Mouse (Mus musculus) ES-E14 (cell line): ENCODE results near the gene Loxl1. TPM values are rescaled to one million over a fixed set of nuclear protein-coding genes. Genes with fewer than 3 reads are reported as not detected.

ENCODE experiments used
- DNase-seq: peaks from one replicate; pipeline ENCODE4 v3.0.0-alpha.2; 2013; ENCODE audit warnings: low read depth, low spot score
- H3K27ac ChIP-seq: 2 replicates; pipeline ENCODE4 v1.5.1; 2012; ENCODE audit warnings: low read depth, mild to moderate bottlenecking, low read length, moderate library complexity, mixed read lengths; ENCODE audit not compliant: poor library complexity, insufficient read depth, severe bottlenecking
- H3K36me3 ChIP-seq: 2 replicates; pipeline ENCODE4 v1.6.1; 2012; ENCODE audit warnings: mild to moderate bottlenecking, low read length, moderate library complexity, mixed read lengths; ENCODE audit not compliant: control insufficient read depth, poor library complexity, insufficient read depth, severe bottlenecking
- H3K4me1 ChIP-seq, 2 experiments: fragments of 150-350 bp in 1 of 2; sonication (generic) in 1 of 2; 2 replicates each; pipeline ENCODE4 v1.6.1; 2012; ENCODE audit warnings: low read length in 2 of 2, mild to moderate bottlenecking in 1 of 2, mixed read lengths in 1 of 2; ENCODE audit not compliant: control insufficient read depth in 2 of 2, insufficient read depth in 2 of 2, poor library complexity in 1 of 2
- H3K4me3 ChIP-seq, 2 experiments: fragments of 150-350 bp in 1 of 2; sonication (generic) in 1 of 2; 2 replicates each; pipeline ENCODE4 v1.5.1; 2012; ENCODE audit warnings: low read length in 2 of 2, low read depth in 1 of 2, mild to moderate bottlenecking in 1 of 2, mixed read lengths in 1 of 2; ENCODE audit not compliant: insufficient read depth in 1 of 2, poor library complexity in 1 of 2, severe bottlenecking in 1 of 2
- H3K9ac ChIP-seq: 2 replicates; pipeline ENCODE4 v1.6.1; 2012; ENCODE audit warnings: low read depth, mild to moderate bottlenecking, low read length, mixed read lengths; ENCODE audit not compliant: poor library complexity, insufficient read depth, severe bottlenecking
- H3K9me3 ChIP-seq: fragments of 150-350 bp; sonication (generic); 2 replicates; pipeline ENCODE4 v1.6.1; 2012; ENCODE audit warnings: low read depth, mild to moderate bottlenecking, low read length; ENCODE audit not compliant: control insufficient read depth, insufficient read depth
- CHD2 ChIP-seq: IDR thresholded peaks from 2 replicates; pipeline ENCODE4 v1.6.1; 2014; ENCODE audit warnings: mild to moderate bottlenecking, low read depth, low read length, inconsistent platforms
- HCFC1 ChIP-seq: IDR thresholded peaks from 2 replicates; pipeline ENCODE4 v1.6.1; 2012; ENCODE audit warnings: low read length, inconsistent platforms, borderline replicate concordance; ENCODE audit not compliant: insufficient read depth
- MAFK ChIP-seq: IDR thresholded peaks from 2 replicates; pipeline ENCODE4 v1.6.1; 2014; ENCODE audit warnings: mild to moderate bottlenecking, low read depth, low read length, inconsistent platforms; ENCODE audit not compliant: insufficient read depth
- ZC3H11A ChIP-seq: IDR thresholded peaks from 2 replicates; pipeline ENCODE4 v1.6.1; 2012; ENCODE audit warnings: low read depth, mild to moderate bottlenecking, inconsistent platforms, low read length, borderline replicate concordance
- ZNF384 ChIP-seq: IDR thresholded peaks from 2 replicates; pipeline ENCODE4 v1.6.1; 2012; ENCODE audit warnings: low read depth, low read length, inconsistent platforms
- in situ Hi-C, 2 experiments: fragments of 600-800 bp; cut with MboI; formaldehyde crosslinking; loops; one replicate each; pipeline ENCODE4 v1.15.1; 2025; ENCODE audit warnings: low sequenced_read_pairs in 2 of 2, inconsistent platforms in 1 of 2; ENCODE audit not compliant: unreplicated experiment in 2 of 2
- total RNA-seq: library from RNA; depleted of rRNA; stranded (reverse); fragments of 300-350 nt; gene quantifications from 2 replicates; pipeline ENCODE4 v1.2.3, GENCODE M21; 2012

Gene Loxl1
- total RNA-seq, 1 experiment, result 8.4 TPM

GRCm38 (mm10) chr9:58295345-58295744 is 17.6 kb downstream of the Loxl1 start:
- no peak overlapping the region for H3K27ac ChIP-seq
- H3K36me3 ChIP-seq, result no peaks in the 10 kb centered on the region
- no peaks in the 10 kb centered on the region for H3K9me3 ChIP-seq
- in situ Hi-C loops, result no loop called here
- H3K4me3 ChIP-seq, result no peak overlapping the region
- DNase-seq, result no peak
- no peak overlapping the region for H3K9ac ChIP-seq
- H3K4me1 ChIP-seq, result peaks cover 7 to 19% of the 10 kb centered on the region in 2 experiments; a peak in 2 of 4 replicates
- TF ChIP-seq HCFC1, result no peak
- no peak for TF ChIP-seq CHD2
- TF ChIP-seq ZC3H11A, result no peak
- TF ChIP-seq MAFK, result no peak
- TF ChIP-seq ZNF384, result no peak

DNA sequence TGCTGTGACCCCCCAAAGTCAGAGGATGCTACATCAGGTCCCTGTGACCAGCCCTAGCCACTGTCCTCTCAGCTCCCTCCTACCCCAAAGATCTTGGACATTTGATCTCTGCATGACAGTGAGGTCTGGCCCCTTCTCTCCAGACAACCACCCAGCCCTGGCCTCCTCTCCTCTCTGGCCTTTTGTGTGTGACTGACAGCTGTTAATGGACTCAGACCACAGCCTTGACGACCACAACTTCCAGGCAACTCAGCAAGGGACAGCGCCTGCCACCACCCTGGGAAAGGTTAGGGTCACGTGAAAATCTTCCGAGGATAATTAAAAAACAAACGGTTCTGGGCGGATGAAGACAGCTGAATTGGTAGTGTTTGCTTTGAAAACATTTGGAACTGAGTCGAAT is 18.5 kb downstream of the Loxl1 start:
- DNase-seq, result no peak
- Histone ChIP-seq H3K9ac (no peak overlapping the region), H3K9me3 (no peaks in the 10 kb centered on the region), H3K4me3 (no peak overlapping the region), H3K4me1 (peaks cover 3 to 19% of the 10 kb centered on the region in 2 experiments; a peak in 2 of 4 replicates), H3K36me3 (no peaks in the 10 kb centered on the region), H3K27ac (no peak overlapping the region)
- TF ChIP-seq MAFK (no peak), ZC3H11A (no peak), CHD2 (no peak), ZNF384 (no peak), HCFC1 (no peak)
- in situ Hi-C loops, result no loop called here

GRCm38 (mm10) chr9:58289901-58290300 is 23.1 kb downstream of the Loxl1 start:
- H3K36me3 ChIP-seq, result no peaks in the 10 kb centered on the region
- H3K9me3 ChIP-seq, result no peaks in the 10 kb centered on the region
- DNase-seq, result no peak
- in situ Hi-C loops, result no loop called here
- no peak overlapping the region for H3K9ac ChIP-seq
- H3K27ac ChIP-seq, result no peak overlapping the region
- TF ChIP-seq MAFK (no peak), ZNF384 (no peak), HCFC1 (no peak), CHD2 (no peak), ZC3H11A (no peak)
- H3K4me3 ChIP-seq, result no peak overlapping the region
- peaks cover 0 to 14% of the 10 kb centered on the region in 2 experiments; a peak in 1 of 4 replicates for H3K4me1 ChIP-seq

DNA sequence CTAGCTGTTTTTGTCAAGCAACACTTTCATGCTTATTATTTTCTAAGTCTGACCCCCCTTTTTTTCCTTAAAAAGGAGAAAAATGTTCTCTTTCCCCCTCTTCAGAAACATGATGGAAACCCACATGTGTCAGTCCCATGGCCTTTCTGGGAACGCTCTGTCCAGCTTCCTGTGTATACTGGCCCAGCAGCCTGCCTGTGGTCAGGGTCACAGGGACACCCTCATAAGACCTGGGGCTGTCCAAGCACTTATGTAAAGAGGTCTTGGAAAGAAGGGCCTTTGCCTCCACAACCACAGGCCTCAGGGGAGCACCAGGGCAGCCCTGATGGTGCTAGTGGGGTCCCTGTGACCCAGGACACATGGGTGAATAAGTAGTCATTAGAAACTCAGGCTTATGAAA is 23.9 kb downstream of the Loxl1 start:
- Histone ChIP-seq H3K36me3 (no peaks in the 10 kb centered on the region), H3K9ac (no peak overlapping the region), H3K9me3 (no peaks in the 10 kb centered on the region), H3K27ac (no peak overlapping the region), H3K4me1 (peaks cover 0 to 18% of the 10 kb centered on the region in 2 experiments; a peak in 2 of 4 replicates), H3K4me3 (no peak overlapping the region)
- TF ChIP-seq ZNF384, result no peak
- TF ChIP-seq HCFC1, result no peak
- TF ChIP-seq CHD2, result no peak
- TF ChIP-seq MAFK, result no peak
- no peak for TF ChIP-seq ZC3H11A
- in situ Hi-C loops, result no loop called here
- no peak for DNase-seq

- Histone ChIP-seq H3K9ac (no peak overlapping the region), H3K36me3 (no peaks in the 10 kb centered on the region), H3K27ac (no peak overlapping the region), H3K9me3 (no peaks in the 10 kb centered on the region), H3K4me3 (no peak overlapping the region), H3K4me1 (peaks cover 3 to 20% of the 10 kb centered on the region in 2 experiments; a peak in 3 of 4 replicates)
- TF ChIP-seq MAFK (no peak), CHD2 (no peak), ZC3H11A (no peak), ZNF384 (no peak), HCFC1 (no peak)
- no peak for DNase-seq
- in situ Hi-C loops, result no loop called here
Observed at GRCm38 (mm10) chr9:58283431-58283830, 29.6 kb downstream of the Loxl1 start.
